In genomic region chr16:10731785-10732184, GRCm38 (mm10) we compare ENCODE assay signal across 26 mouse cellular contexts. TPM values are rescaled to one million over a fixed set of nuclear protein-coding genes. Genes with fewer than 3 reads are reported as not detected.
A peak's percentile ranks its signal among the peaks of the same experiment; 100 is the strongest.
DNase-seq lines count a peak whose midpoint lies in the region; ATAC-seq lines count a peak whose summit lies in the region.
"Had no signal": no experiment of that assay in that cellular context is flagged by ENCODE, and none has a peak within 500 bp of the region (broad histone marks: within the 10 kb centered on the region; RNA-seq: fewer than 3 reads in every experiment).

No protein-coding gene starts in this region.

- 57% methylated on average over 4 of the region's 4 CpGs for WGBS in liver, embryonic 12.5 days (ENCODE audit: insufficient replicate concordance)
- WGBS in forebrain, embryonic 11.5 days: 65% methylated on average over 4 of the region's 4 CpGs

- peaks cover 5% of the 10 kb centered on the region; the same call in 1 of the 2 replicates for H3K27me3 ChIP-seq in liver, embryonic 12.5 days (replicated peaks)
- no peaks in the 10 kb centered on the region for H3K27me3 ChIP-seq in forebrain, embryonic 11.5 days (ENCODE audit: control insufficient read depth, insufficient read depth, low read length)
- H3K27me3 ChIP-seq: embryonic facial prominence, embryonic 13.5 days; hindbrain, embryonic 12.5 days; midbrain, embryonic 15.5 days; neural tube, embryonic 15.5 days had no signal

- H3K4me1 ChIP-seq in liver, embryonic 12.5 days: peaks cover 26% of the 10 kb centered on the region
- H3K4me1 ChIP-seq in forebrain, embryonic 11.5 days (replicated peaks; ENCODE audit: control insufficient read depth, insufficient read depth, low read length): no peaks in the 10 kb centered on the region
- H3K4me1 ChIP-seq: embryonic facial prominence, embryonic 13.5 days; midbrain, embryonic 15.5 days had no signal

- H3K36me3 ChIP-seq in liver, embryonic 12.5 days: no peaks in the 10 kb centered on the region
- no peaks in the 10 kb centered on the region for H3K36me3 ChIP-seq in forebrain, embryonic 11.5 days (ENCODE audit: control insufficient read depth, insufficient read depth, low read length)
- H3K36me3 ChIP-seq: embryonic facial prominence, embryonic 13.5 days; forebrain, embryonic 10.5 days; hindbrain, embryonic 12.5 days; limb, embryonic 12.5 days; midbrain, embryonic 15.5 days; neural tube, embryonic 15.5 days had no signal

- 0 out of 2 replicates have a peak overlapping the region, but pooled peaks have one; percentile 3 for H3K4me3 ChIP-seq in liver, embryonic 12.5 days
- no peak overlapping the region for H3K4me3 ChIP-seq in forebrain, embryonic 11.5 days (ENCODE audit: low read depth, low read length)
- H3K4me3 ChIP-seq: embryonic facial prominence, embryonic 13.5 days; forebrain, embryonic 10.5 days; hindbrain, embryonic 12.5 days; limb, embryonic 12.5 days; midbrain, embryonic 15.5 days; neural tube, embryonic 15.5 days had no signal

- peak; percentile 72 for ATAC-seq in erythroblast, adult 5-6 weeks (replicated peaks; ENCODE audit: low FRiP score, poor library complexity, severe bottlenecking)
- ATAC-seq in liver, embryonic 12.5 days: peak; percentile 79
- peak; percentile 77 for ATAC-seq in megakaryocyte-erythroid progenitor cell, adult 5-6 weeks (replicated peaks; ENCODE audit: low FRiP score, low TSS enrichment, poor library complexity, severe bottlenecking)
- no peak for ATAC-seq in forebrain, embryonic 11.5 days (replicated peaks; ENCODE audit: low FRiP score)
- ATAC-seq: midbrain, embryonic 15.5 days had no signal

- no peaks in the 10 kb centered on the region for H3K9me3 ChIP-seq in liver, embryonic 12.5 days (replicated peaks)
- H3K9me3 ChIP-seq in forebrain, embryonic 11.5 days (ENCODE audit: control insufficient read depth, low read length): no peaks in the 10 kb centered on the region
- H3K9me3 ChIP-seq: embryonic facial prominence, embryonic 13.5 days; forebrain, embryonic 10.5 days; hindbrain, embryonic 12.5 days; limb, embryonic 12.5 days; midbrain, embryonic 15.5 days; neural tube, embryonic 15.5 days had no signal

- peak overlapping the region; percentile 59 for H3K4me2 ChIP-seq in liver, embryonic 12.5 days
- H3K4me2 ChIP-seq in forebrain, embryonic 11.5 days (ENCODE audit: low read depth, low read length, severe bottlenecking): no peak overlapping the region
- H3K4me2 ChIP-seq: embryonic facial prominence, embryonic 13.5 days; heart, embryonic 11.5 days; hindbrain, embryonic 12.5 days; limb, embryonic 12.5 days; lung, embryonic 14.5 days; midbrain, embryonic 15.5 days; neural tube, embryonic 15.5 days had no signal

- peak overlapping the region; percentile 15; the same call in 1 of the 2 replicates for H3K27ac ChIP-seq in liver, embryonic 12.5 days
- no peak overlapping the region for H3K27ac ChIP-seq in forebrain, embryonic 11.5 days (ENCODE audit: low read depth, low read length)
- H3K27ac ChIP-seq: embryonic facial prominence, embryonic 13.5 days; forebrain, embryonic 10.5 days; hindbrain, embryonic 12.5 days; limb, embryonic 12.5 days; midbrain, embryonic 15.5 days; neural tube, embryonic 15.5 days had no signal

- H3K9ac ChIP-seq in liver, embryonic 12.5 days: peak overlapping the region; percentile 33; the same call in 1 of the 2 replicates
- H3K9ac ChIP-seq in forebrain, embryonic 11.5 days (ENCODE audit: low read length): no peak overlapping the region
- H3K9ac ChIP-seq: embryonic facial prominence, embryonic 13.5 days; hindbrain, embryonic 12.5 days; limb, embryonic 12.5 days; lung, embryonic 14.5 days; midbrain, embryonic 15.5 days; neural tube, embryonic 15.5 days had no signal

- peak; percentile 12 for DNase-seq in spleen, adult 12 weeks (ENCODE audit: low spot score)
- DNase-seq in spleen, adult 18-20 months: no peak
- no peak for DNase-seq in right cerebral cortex, postnatal 4 days
- DNase-seq in forebrain, embryonic 11.5 days (ENCODE audit: low spot score): no peak
- DNase-seq: adrenal gland, adult 2 months; cerebellum, postnatal 10 days; heart, postnatal 10 days; lung, embryonic 14.5 days; lung, postnatal 4 days; right cerebral cortex, postnatal 25 days had no signal

RNA-seq across cellular contexts. Expression of gene Socs1, which starts 53.6 kb away (rescaled TPM):
- total RNA-seq in erythroblast, adult 5-6 weeks (2015; ENCODE audit: low replicate concordance): 0.84 TPM in 1 of 2 replicates, not detected in the other
- 0.56 and 1.2 TPM in 2 replicates for total RNA-seq in erythroblast, adult 5-6 weeks (2017; ENCODE audit: low replicate concordance)
- polyA plus RNA-seq in liver, embryonic 12.5 days (2016; fragmentation: Nextera tagmentation; extraction: Ambion mirVana): 1.8 TPM in 2 replicates
- total RNA-seq in megakaryocyte-erythroid progenitor cell, adult 5-6 weeks (2014; fragmentation: Nextera tagmentation): 0.39 and 1.4 TPM in 2 replicates
- total RNA-seq in megakaryocyte-erythroid progenitor cell, adult 5-6 weeks (2017): 0.80 and 1.1 TPM in 2 replicates
- polyA plus RNA-seq in forebrain, embryonic 11.5 days (2014; fragmentation: Nextera tagmentation; extraction: Ambion mirVana): 3.0 and 3.2 TPM in 2 replicates

RNA-seq across cellular contexts. Expression of gene Tnp2, which starts 56.7 kb away (rescaled TPM):
- not detected in 2 replicates for total RNA-seq in erythroblast, adult 5-6 weeks (2015; ENCODE audit: low replicate concordance)
- not detected in 2 replicates for total RNA-seq in erythroblast, adult 5-6 weeks (2017; ENCODE audit: low replicate concordance)
- not detected in 2 replicates for polyA plus RNA-seq in liver, embryonic 12.5 days (2016; fragmentation: Nextera tagmentation; extraction: Ambion mirVana)
- not detected in 2 replicates for total RNA-seq in megakaryocyte-erythroid progenitor cell, adult 5-6 weeks (2014; fragmentation: Nextera tagmentation)
- not detected in 2 replicates for total RNA-seq in megakaryocyte-erythroid progenitor cell, adult 5-6 weeks (2017)
- polyA plus RNA-seq in forebrain, embryonic 11.5 days (2014; fragmentation: Nextera tagmentation; extraction: Ambion mirVana): not detected in 2 replicates
- total RNA-seq: adrenal gland, adult 2 months; gastrocnemius, adult 18-20 months; gastrocnemius, postnatal 4 days; heart, postnatal 10 days; layer of hippocampus, postnatal 14 days; left cerebral cortex, postnatal 10 days had no signal
- polyA plus RNA-seq: adrenal gland, adult 2 months; embryonic facial prominence, embryonic 13.5 days; forebrain, embryonic 10.5 days; heart, embryonic 11.5 days; hindbrain, embryonic 12.5 days; kidney, embryonic 14.5 days; limb, embryonic 12.5 days; lung, embryonic 14.5 days; midbrain, embryonic 15.5 days; neural tube, embryonic 15.5 days had no signal

RNA-seq across cellular contexts. Expression of gene Prm3, which starts 58.9 kb away (rescaled TPM):
- total RNA-seq in erythroblast, adult 5-6 weeks (2015; ENCODE audit: low replicate concordance): not detected in 2 replicates
- total RNA-seq in erythroblast, adult 5-6 weeks (2017; ENCODE audit: low replicate concordance): not detected in 2 replicates
- not detected in 2 replicates for polyA plus RNA-seq in liver, embryonic 12.5 days (2016; fragmentation: Nextera tagmentation; extraction: Ambion mirVana)
- total RNA-seq in megakaryocyte-erythroid progenitor cell, adult 5-6 weeks (2014; fragmentation: Nextera tagmentation): not detected in 2 replicates
- total RNA-seq in megakaryocyte-erythroid progenitor cell, adult 5-6 weeks (2017): not detected in 2 replicates
- polyA plus RNA-seq in forebrain, embryonic 11.5 days (2014; fragmentation: Nextera tagmentation; extraction: Ambion mirVana): not detected in 2 replicates
- total RNA-seq: adrenal gland, adult 2 months; gastrocnemius, adult 18-20 months; gastrocnemius, postnatal 4 days; heart, postnatal 10 days; layer of hippocampus, postnatal 14 days; left cerebral cortex, postnatal 10 days had no signal
- polyA plus RNA-seq: adrenal gland, adult 2 months; embryonic facial prominence, embryonic 13.5 days; forebrain, embryonic 10.5 days; heart, embryonic 11.5 days; hindbrain, embryonic 12.5 days; inflammation-experienced regulatory T-cells, adult 6 months; kidney, embryonic 14.5 days; limb, embryonic 12.5 days; lung, embryonic 14.5 days; midbrain, embryonic 15.5 days; neural tube, embryonic 15.5 days had no signal
